Mouse (Mus musculus): ENCODE data around the gene Ank. TPM values are rescaled to one million over a fixed set of nuclear protein-coding genes. Genes with fewer than 3 reads are reported as not detected.
"Not testable (repeated sequence)": the region's sequence is repeated elsewhere in the genome, so short reads cannot be mapped to it uniquely, and the experiment has no call there.

The Ank gene
- polyA plus RNA-seq, 1 experiment, result 231 TPM

- Histone ChIP-seq H3K4me1 (ENCODE audit: control insufficient read depth, insufficient read depth, low read length) (peaks cover 7% of the 10 kb centered on the region), H3K27ac (ENCODE audit: insufficient read depth, low read length) (peak overlapping the region; percentile 83; the same call in 1 of the 2 replicates), H3K4me3 (ENCODE audit: insufficient read depth, low read length) (peak overlapping the region; percentile 99)
- TF ChIP-seq POLR2A (IDR thresholded peaks at IDR 0.05; ENCODE audit: extremely low read depth, insufficient read depth, low read length) (0 out of 2 replicates have a peak, but pooled peaks have one; percentile 21), CTCF (IDR thresholded peaks at IDR 0.05; ENCODE audit: extremely low read depth, insufficient read depth, low read length) (0 out of 2 replicates have a peak, but pooled peaks have one; percentile 18)
Observed at GRCm38 (mm10) chr15:27465391-27466005, 979 bp upstream of the Ank start.

- Histone ChIP-seq H3K27ac (ENCODE audit: insufficient read depth, low read length) (peak overlapping the region; percentile 100), H3K4me1 (ENCODE audit: control insufficient read depth, insufficient read depth, low read length) (peaks cover 9% of the 10 kb centered on the region), H3K4me3 (ENCODE audit: insufficient read depth, low read length) (peak overlapping the region; percentile 99)
- TF ChIP-seq CTCF (IDR thresholded peaks at IDR 0.05; ENCODE audit: extremely low read depth, insufficient read depth, low read length) (no peak), POLR2A (IDR thresholded peaks at IDR 0.05; ENCODE audit: extremely low read depth, insufficient read depth, low read length) (no peak)
Observed at GRCm38 (mm10) chr15:27467081-27467491, 609 bp downstream of the Ank start.

GRCm38 (mm10) chr15:27467641-27468040, 1.2 kb downstream of the Ank start:
- Histone ChIP-seq H3K27ac (ENCODE audit: insufficient read depth, low read length) (peak overlapping the region; percentile 100), H3K4me1 (ENCODE audit: control insufficient read depth, insufficient read depth, low read length) (peaks cover 11% of the 10 kb centered on the region), H3K4me3 (ENCODE audit: insufficient read depth, low read length) (peak overlapping the region; percentile 99)
- TF ChIP-seq CTCF (IDR thresholded peaks at IDR 0.05; ENCODE audit: extremely low read depth, insufficient read depth, low read length) (no peak), POLR2A (IDR thresholded peaks at IDR 0.05; ENCODE audit: extremely low read depth, insufficient read depth, low read length) (no peak)

DNA sequence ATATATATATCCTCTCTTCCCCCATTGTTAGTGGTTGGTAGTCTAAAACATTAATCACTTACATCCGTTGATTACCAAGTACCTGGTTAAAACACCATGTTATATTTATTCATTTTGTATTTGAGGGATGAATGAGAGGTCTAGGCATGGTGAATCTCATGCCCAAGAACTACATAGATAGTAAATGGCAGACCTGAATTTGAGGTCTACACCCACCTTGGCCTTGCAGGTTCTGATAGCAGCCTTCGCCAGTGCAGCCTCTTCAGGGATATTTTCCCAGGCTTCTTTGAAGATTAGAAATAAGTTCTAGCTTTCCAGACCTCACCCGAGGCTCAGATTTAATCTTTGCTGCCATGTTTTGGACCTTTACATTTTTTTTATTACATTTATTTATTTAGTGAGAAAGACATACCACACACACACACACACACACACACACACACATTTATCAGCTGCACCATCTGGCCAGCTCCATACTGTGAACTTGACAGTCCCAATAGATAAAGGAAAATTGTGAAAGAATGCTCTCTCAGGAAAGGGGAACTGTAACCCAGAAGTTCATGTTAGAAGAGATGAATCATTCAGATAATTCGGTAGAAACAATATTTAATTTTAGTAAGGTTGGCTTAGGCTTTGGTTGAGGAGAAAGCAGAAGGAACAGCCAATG, 2.5 kb downstream of the Ank start:
- peaks cover 15% of the 10 kb centered on the region for H3K4me1 ChIP-seq (ENCODE audit: control insufficient read depth, insufficient read depth, low read length)
- no peak overlapping the region for H3K27ac ChIP-seq (ENCODE audit: insufficient read depth, low read length)
- H3K4me3 ChIP-seq (ENCODE audit: insufficient read depth, low read length), result peak overlapping the region; percentile 14; the same call in 1 of the 2 replicates
- TF ChIP-seq POLR2A (IDR thresholded peaks at IDR 0.05; ENCODE audit: extremely low read depth, insufficient read depth, low read length) (no peak), CTCF (IDR thresholded peaks at IDR 0.05; ENCODE audit: extremely low read depth, insufficient read depth, low read length) (no peak)

- H3K4me3 ChIP-seq (ENCODE audit: insufficient read depth, low read length); H3K27ac ChIP-seq (ENCODE audit: insufficient read depth, low read length): not testable (repeated sequence)
Observed at GRCm38 (mm10) chr15:27470346-27470745, 3.9 kb downstream of the Ank start.

DNA sequence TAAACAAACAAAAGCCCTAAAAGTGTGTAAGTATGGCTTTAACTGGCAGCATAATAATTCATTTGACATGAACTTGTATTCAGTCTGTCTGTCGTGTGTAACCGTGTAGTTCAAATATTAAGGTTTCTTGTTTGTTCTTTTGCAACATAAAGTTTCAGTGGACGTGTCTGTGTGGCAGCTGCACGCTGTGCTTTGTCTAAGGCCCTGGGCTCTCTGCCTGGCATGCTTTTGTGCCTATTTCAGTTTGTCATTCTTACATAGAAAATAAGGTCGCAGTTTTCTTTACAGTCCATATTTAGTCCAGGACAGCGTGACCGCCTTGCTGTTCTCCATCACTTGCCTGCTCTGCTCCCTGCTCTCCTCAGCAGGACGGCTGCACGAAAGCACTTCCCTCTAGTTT, 5.8 kb downstream of the Ank start:
- Histone ChIP-seq H3K4me1 (ENCODE audit: control insufficient read depth, insufficient read depth, low read length) (peaks cover 24% of the 10 kb centered on the region), H3K27ac (ENCODE audit: insufficient read depth, low read length) (no peak overlapping the region), H3K4me3 (ENCODE audit: insufficient read depth, low read length) (peak overlapping the region; percentile 4; the same call in 1 of the 2 replicates)
- TF ChIP-seq CTCF (IDR thresholded peaks at IDR 0.05; ENCODE audit: extremely low read depth, insufficient read depth, low read length) (no peak), POLR2A (IDR thresholded peaks at IDR 0.05; ENCODE audit: extremely low read depth, insufficient read depth, low read length) (no peak)

More at GRCm38 (mm10) chr15:27470346-27470745, 3.9 kb downstream of the Ank start:
- H3K4me1 ChIP-seq (ENCODE audit: control insufficient read depth, insufficient read depth, low read length), result peaks cover 17% of the 10 kb centered on the region

GRCm38 (mm10) chr15:27475988-27476387, 9.5 kb downstream of the Ank start:
- no peak overlapping the region for H3K27ac ChIP-seq (ENCODE audit: insufficient read depth, low read length)
- H3K4me1 ChIP-seq (ENCODE audit: control insufficient read depth, insufficient read depth, low read length), result peaks cover 25% of the 10 kb centered on the region
- TF ChIP-seq CTCF (IDR thresholded peaks at IDR 0.05; ENCODE audit: extremely low read depth, insufficient read depth, low read length) (no peak), POLR2A (IDR thresholded peaks at IDR 0.05; ENCODE audit: extremely low read depth, insufficient read depth, low read length) (no peak)
- no peak overlapping the region for H3K4me3 ChIP-seq (ENCODE audit: insufficient read depth, low read length)

DNA sequence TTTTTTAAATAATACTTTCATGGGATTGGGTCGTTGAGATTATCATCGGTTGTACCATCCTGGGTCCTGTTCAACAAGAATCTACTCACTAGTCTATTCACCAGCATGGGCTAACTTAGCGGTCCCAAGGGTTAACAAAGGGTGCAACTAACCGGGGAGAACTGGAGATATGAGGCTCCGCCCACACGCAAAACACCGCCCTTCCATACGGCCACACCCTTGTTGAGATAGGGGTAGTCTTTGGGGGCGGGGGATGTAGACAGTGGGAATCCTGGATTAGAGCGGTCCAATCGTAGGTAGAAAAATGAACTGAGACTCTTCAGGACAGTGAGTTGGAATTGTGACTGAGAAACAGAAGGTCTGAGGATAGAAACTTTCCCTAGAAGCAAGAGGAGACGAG, 10.2 kb downstream of the Ank start:
- Histone ChIP-seq H3K27ac (ENCODE audit: insufficient read depth, low read length) (no peak overlapping the region), H3K4me3 (ENCODE audit: insufficient read depth, low read length) (no peak overlapping the region), H3K4me1 (ENCODE audit: control insufficient read depth, insufficient read depth, low read length) (peaks cover 22% of the 10 kb centered on the region)
- TF ChIP-seq CTCF (IDR thresholded peaks at IDR 0.05; ENCODE audit: extremely low read depth, insufficient read depth, low read length) (no peak), POLR2A (IDR thresholded peaks at IDR 0.05; ENCODE audit: extremely low read depth, insufficient read depth, low read length) (no peak)

DNA sequence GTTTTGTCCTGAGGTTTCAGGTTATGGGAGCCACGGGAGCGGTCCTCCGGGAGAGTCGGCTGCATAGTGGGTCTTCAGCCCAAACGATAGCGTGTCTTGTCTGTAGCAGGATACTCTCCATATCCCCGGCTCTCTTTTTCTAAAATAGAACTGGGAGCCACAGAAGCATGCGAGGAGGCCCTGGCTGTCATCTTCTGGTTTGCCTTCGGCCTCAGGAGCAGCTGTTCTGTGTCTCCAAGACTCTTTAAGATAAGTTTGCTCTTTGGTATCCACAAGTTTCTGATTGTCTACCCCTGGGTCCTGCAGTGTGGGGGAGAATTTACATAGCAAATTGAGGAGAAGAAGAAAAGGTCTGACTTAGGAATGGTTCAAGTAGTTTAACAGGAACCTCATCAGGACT, 10.7 kb downstream of the Ank start:
- Histone ChIP-seq H3K4me1 (ENCODE audit: control insufficient read depth, insufficient read depth, low read length) (peaks cover 24% of the 10 kb centered on the region), H3K4me3 (ENCODE audit: insufficient read depth, low read length) (no peak overlapping the region), H3K27ac (ENCODE audit: insufficient read depth, low read length) (no peak overlapping the region)
- TF ChIP-seq POLR2A (IDR thresholded peaks at IDR 0.05; ENCODE audit: extremely low read depth, insufficient read depth, low read length) (no peak), CTCF (IDR thresholded peaks at IDR 0.05; ENCODE audit: extremely low read depth, insufficient read depth, low read length) (no peak)

DNA sequence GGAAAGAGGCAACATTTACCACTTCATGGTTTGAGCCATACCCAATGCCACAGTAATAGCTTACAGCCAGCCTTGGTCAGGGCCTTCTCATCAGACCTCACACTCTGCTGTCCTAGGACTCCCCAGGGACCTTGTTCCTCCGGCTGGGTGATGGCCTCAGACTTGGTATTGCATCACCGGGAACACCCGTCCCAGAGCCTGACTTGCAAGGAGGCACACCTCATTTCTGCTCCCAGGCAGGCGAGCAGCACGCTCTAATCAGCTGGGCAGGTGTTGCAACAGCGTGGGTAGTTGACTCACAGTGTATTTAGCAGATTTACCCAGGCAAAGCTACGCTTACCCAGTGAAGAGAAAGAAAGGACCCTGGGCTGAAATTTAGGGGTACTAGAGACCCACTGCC, 11.2 kb downstream of the Ank start:
- Histone ChIP-seq H3K27ac (ENCODE audit: insufficient read depth, low read length) (no peak overlapping the region), H3K4me1 (ENCODE audit: control insufficient read depth, insufficient read depth, low read length) (peaks cover 21% of the 10 kb centered on the region), H3K4me3 (ENCODE audit: insufficient read depth, low read length) (no peak overlapping the region)
- TF ChIP-seq POLR2A (IDR thresholded peaks at IDR 0.05; ENCODE audit: extremely low read depth, insufficient read depth, low read length), result no peak
- no peak for TF ChIP-seq CTCF (IDR thresholded peaks at IDR 0.05; ENCODE audit: extremely low read depth, insufficient read depth, low read length)

All from cortical plate, adult 2 months (tissue).